Mouse (Mus musculus): ENCODE measurements around the gene Fam234a. TPM values are rescaled to one million over a fixed set of nuclear protein-coding genes. Genes with fewer than 3 reads are reported as not detected.

Gene Fam234a
- polyA plus RNA-seq, 1 experiment from 2014 or later = 20.2 TPM

DNA sequence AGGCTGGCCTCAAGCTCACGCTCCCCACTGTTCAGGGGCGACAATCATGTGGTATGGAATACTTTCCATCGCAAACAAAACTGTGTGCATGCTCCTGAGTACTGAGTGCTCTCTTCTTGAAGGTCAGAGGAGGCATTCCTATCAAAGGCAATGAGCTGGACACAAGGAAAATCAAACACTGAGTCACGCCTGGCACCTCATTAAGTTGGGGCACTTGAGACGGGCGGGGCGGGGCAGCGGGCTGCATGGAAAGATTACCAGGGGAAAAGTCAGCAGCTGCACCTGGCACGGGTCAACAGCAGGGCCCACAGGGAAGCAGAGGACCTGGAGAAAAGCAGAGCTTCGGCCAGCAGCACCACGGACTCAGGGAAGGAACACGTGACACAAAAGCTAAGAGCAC is 18.9 kb downstream of the Fam234a start:
- no peak overlapping the region for H3K27ac ChIP-seq (ENCODE audit: low read depth, low read length)
- no peak overlapping the region for H3K9ac ChIP-seq (ENCODE audit: low read depth, low read length)
- no peak overlapping the region for H3K4me3 ChIP-seq (ENCODE audit: low read depth, low read length)
- no peak for ATAC-seq (replicated peaks; ENCODE audit: low FRiP score)
- H3K4me1 ChIP-seq (replicated peaks; ENCODE audit: control insufficient read depth, insufficient read depth, low read length) = no peaks in the 10 kb centered on the region
- no peak for DNase-seq (ENCODE audit: low spot score)
- H3K4me2 ChIP-seq = no peak overlapping the region
- H3K36me3 ChIP-seq (ENCODE audit: control insufficient read depth, insufficient read depth, low read length) = no peaks in the 10 kb centered on the region
- H3K27me3 ChIP-seq (replicated peaks; ENCODE audit: control insufficient read depth, insufficient read depth, low read length) = no peaks in the 10 kb centered on the region; the same call in 1 of the 2 replicates
- no peaks in the 10 kb centered on the region for H3K9me3 ChIP-seq (ENCODE audit: control insufficient read depth, low read length)
- WGBS = 78% methylated on average over 12 of the region's 12 CpGs

DNA sequence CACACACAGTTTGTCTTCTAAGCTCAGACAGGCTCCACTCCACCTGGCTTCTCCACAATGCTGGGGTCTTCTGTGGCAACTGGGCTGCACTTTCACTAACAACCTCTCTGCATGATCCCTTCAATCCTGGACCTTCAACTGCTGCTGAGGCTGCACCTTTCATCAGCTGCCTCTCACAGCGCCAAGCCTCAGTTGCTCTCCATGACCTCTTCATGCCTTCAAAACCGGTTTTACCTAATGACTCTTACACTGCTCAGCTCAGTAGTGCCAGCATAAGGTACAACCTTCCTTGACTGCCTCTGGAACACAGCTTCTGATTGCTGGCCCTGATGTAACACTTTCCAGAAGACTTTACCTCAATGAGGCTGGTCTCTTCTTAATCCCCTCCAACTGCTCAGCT is 22.5 kb downstream of the Fam234a start:
- no peak overlapping the region for H3K27ac ChIP-seq (ENCODE audit: low read depth, low read length)
- no peaks in the 10 kb centered on the region for H3K9me3 ChIP-seq (ENCODE audit: control insufficient read depth, low read length)
- H3K27me3 ChIP-seq (replicated peaks; ENCODE audit: control insufficient read depth, insufficient read depth, low read length) = no peaks in the 10 kb centered on the region; the same call in 1 of the 2 replicates
- H3K4me1 ChIP-seq (replicated peaks; ENCODE audit: control insufficient read depth, insufficient read depth, low read length) = no peaks in the 10 kb centered on the region
- DNase-seq (ENCODE audit: low spot score) (no peak), ATAC-seq (replicated peaks; ENCODE audit: low FRiP score) (no peak)
- no peak overlapping the region for H3K9ac ChIP-seq (ENCODE audit: low read depth, low read length)
- H3K4me3 ChIP-seq (ENCODE audit: low read depth, low read length) = no peak overlapping the region
- WGBS = 64% methylated on average over 2 of the region's 2 CpGs
- no peak overlapping the region for H3K4me2 ChIP-seq
- no peaks in the 10 kb centered on the region for H3K36me3 ChIP-seq (ENCODE audit: control insufficient read depth, insufficient read depth, low read length)

- Histone ChIP-seq H3K27ac (ENCODE audit: low read depth, low read length) (no peak overlapping the region), H3K9me3 (ENCODE audit: control insufficient read depth, low read length) (no peaks in the 10 kb centered on the region), H3K4me3 (ENCODE audit: low read depth, low read length) (no peak overlapping the region), H3K27me3 (replicated peaks; ENCODE audit: control insufficient read depth, insufficient read depth, low read length) (no peaks in the 10 kb centered on the region), H3K9ac (ENCODE audit: low read depth, low read length) (no peak overlapping the region), H3K36me3 (ENCODE audit: control insufficient read depth, insufficient read depth, low read length) (no peaks in the 10 kb centered on the region), H3K4me2 (no peak overlapping the region), H3K4me1 (replicated peaks; ENCODE audit: control insufficient read depth, insufficient read depth, low read length) (no peaks in the 10 kb centered on the region)
- DNase-seq (ENCODE audit: low spot score) (no peak), ATAC-seq (replicated peaks; ENCODE audit: low FRiP score) (no peak)
- WGBS = 82% methylated on average over 11 of the region's 11 CpGs
Observed at GRCm38 (mm10) chr17:26212681-26213080, 31.4 kb downstream of the Fam234a start.

DNA sequence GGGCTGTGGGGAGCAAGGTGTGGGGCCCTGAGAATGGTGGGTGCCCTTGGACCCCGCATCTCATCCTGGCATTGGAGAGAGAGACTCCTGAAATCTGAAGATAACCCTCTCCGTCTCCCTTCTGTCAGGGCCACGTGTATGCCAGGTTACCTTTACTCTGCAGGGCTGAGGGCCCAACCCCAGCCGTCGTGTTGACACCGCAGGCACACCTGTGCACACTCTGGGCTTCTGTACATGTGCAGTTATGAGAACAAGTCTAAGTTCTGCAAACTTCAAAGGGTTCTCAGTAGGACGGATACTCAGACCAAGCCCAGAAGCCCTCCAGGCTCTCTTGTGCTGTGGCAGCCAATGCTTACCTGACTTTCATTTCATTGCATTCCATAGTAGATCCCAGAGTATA is 31.8 kb downstream of the Fam234a start:
- 80% methylated on average over 7 of the region's 7 CpGs for WGBS
- ATAC-seq (replicated peaks; ENCODE audit: low FRiP score) (no peak), DNase-seq (ENCODE audit: low spot score) (no peak)

GRCm38 (mm10) chr17:26207686-26208085 is 36.4 kb downstream of the Fam234a start, which contains the start of gene Arhgdig:
Gene Arhgdig, minus strand, starts transcription at chr17:26207786.
- Histone ChIP-seq H3K9me3 (ENCODE audit: control insufficient read depth, low read length) (no peaks in the 10 kb centered on the region), H3K4me3 (ENCODE audit: low read depth, low read length) (no peak within 1 kb of the TSS), H3K9ac (ENCODE audit: low read depth, low read length) (no peak within 1 kb of the TSS), H3K27me3 (replicated peaks; ENCODE audit: control insufficient read depth, insufficient read depth, low read length) (peaks cover 30% of the 10 kb centered on the region), H3K4me2 (no peak within 1 kb of the TSS), H3K27ac (ENCODE audit: low read depth, low read length) (no peak within 1 kb of the TSS), H3K4me1 (replicated peaks; ENCODE audit: control insufficient read depth, insufficient read depth, low read length) (peaks cover 8% of the 10 kb centered on the region), H3K36me3 (ENCODE audit: control insufficient read depth, insufficient read depth, low read length) (no peaks in the 10 kb centered on the region)
- DNase-seq (ENCODE audit: low spot score) (no peak), ATAC-seq (replicated peaks; ENCODE audit: low FRiP score) (no peak)
- 80% methylated on average over 12 of the region's 12 CpGs for WGBS

More for the DNA sequence above, 31.8 kb downstream of the Fam234a start:
- Histone ChIP-seq H3K27ac (ENCODE audit: low read depth, low read length) (no peak overlapping the region), H3K4me3 (ENCODE audit: low read depth, low read length) (no peak overlapping the region), H3K4me2 (no peak overlapping the region), H3K9me3 (ENCODE audit: control insufficient read depth, low read length) (no peaks in the 10 kb centered on the region), H3K4me1 (replicated peaks; ENCODE audit: control insufficient read depth, insufficient read depth, low read length) (no peaks in the 10 kb centered on the region), H3K9ac (ENCODE audit: low read depth, low read length) (no peak overlapping the region), H3K27me3 (replicated peaks; ENCODE audit: control insufficient read depth, insufficient read depth, low read length) (no peaks in the 10 kb centered on the region; the same call in 1 of the 2 replicates), H3K36me3 (ENCODE audit: control insufficient read depth, insufficient read depth, low read length) (no peaks in the 10 kb centered on the region)

GRCm38 (mm10) chr17:26206392-26206791 is 37.6 kb downstream of the Fam234a start:
- Histone ChIP-seq H3K27me3 (replicated peaks; ENCODE audit: control insufficient read depth, insufficient read depth, low read length) (peaks cover 43% of the 10 kb centered on the region), H3K4me1 (replicated peaks; ENCODE audit: control insufficient read depth, insufficient read depth, low read length) (peaks cover 21% of the 10 kb centered on the region), H3K27ac (ENCODE audit: low read depth, low read length) (no peak overlapping the region), H3K36me3 (ENCODE audit: control insufficient read depth, insufficient read depth, low read length) (no peaks in the 10 kb centered on the region), H3K4me3 (ENCODE audit: low read depth, low read length) (no peak overlapping the region), H3K4me2 (no peak overlapping the region), H3K9me3 (ENCODE audit: control insufficient read depth, low read length) (no peaks in the 10 kb centered on the region), H3K9ac (ENCODE audit: low read depth, low read length) (no peak overlapping the region)
- 43% methylated on average over 1 of the region's 1 CpGs for WGBS
- ATAC-seq (replicated peaks; ENCODE audit: low FRiP score) = no peak
- no peak for DNase-seq (ENCODE audit: low spot score)

- Histone ChIP-seq H3K9me3 (ENCODE audit: control insufficient read depth, low read length) (no peaks in the 10 kb centered on the region), H3K4me2 (no peak overlapping the region), H3K27ac (ENCODE audit: low read depth, low read length) (no peak overlapping the region), H3K27me3 (replicated peaks; ENCODE audit: control insufficient read depth, insufficient read depth, low read length) (peaks cover 59% of the 10 kb centered on the region), H3K9ac (ENCODE audit: low read depth, low read length) (no peak overlapping the region), H3K36me3 (ENCODE audit: control insufficient read depth, insufficient read depth, low read length) (no peaks in the 10 kb centered on the region), H3K4me1 (replicated peaks; ENCODE audit: control insufficient read depth, insufficient read depth, low read length) (peaks cover 36% of the 10 kb centered on the region), H3K4me3 (ENCODE audit: low read depth, low read length) (no peak overlapping the region)
- 36% methylated on average over 11 of the region's 11 CpGs for WGBS
- DNase-seq (ENCODE audit: low spot score) = no peak
- no peak for ATAC-seq (replicated peaks; ENCODE audit: low FRiP score)
Observed at GRCm38 (mm10) chr17:26204766-26205165, 39.3 kb downstream of the Fam234a start.

- peak overlapping the region; percentile 98 for H3K4me2 ChIP-seq
- ATAC-seq (replicated peaks; ENCODE audit: low FRiP score) (no peak), DNase-seq (ENCODE audit: low spot score) (peak; percentile 47)
- 1% methylated on average over 30 of the region's 30 CpGs for WGBS
- H3K4me3 ChIP-seq (ENCODE audit: low read depth, low read length) = peak overlapping the region; percentile 56
- no peak overlapping the region for H3K27ac ChIP-seq (ENCODE audit: low read depth, low read length)
- H3K9me3 ChIP-seq (ENCODE audit: control insufficient read depth, low read length) = no peaks in the 10 kb centered on the region
- no peaks in the 10 kb centered on the region for H3K36me3 ChIP-seq (ENCODE audit: control insufficient read depth, insufficient read depth, low read length)
- H3K9ac ChIP-seq (ENCODE audit: low read depth, low read length) = peak overlapping the region; percentile 53
- peaks cover 40% of the 10 kb centered on the region for H3K4me1 ChIP-seq (replicated peaks; ENCODE audit: control insufficient read depth, insufficient read depth, low read length)
- peaks cover 59% of the 10 kb centered on the region for H3K27me3 ChIP-seq (replicated peaks; ENCODE audit: control insufficient read depth, insufficient read depth, low read length)
Observed at GRCm38 (mm10) chr17:26203321-26203811, 40.7 kb downstream of the Fam234a start.

- ATAC-seq (replicated peaks; ENCODE audit: low FRiP score) (peak; percentile 35; the same call in 1 of the 2 replicates), DNase-seq (ENCODE audit: low spot score) (peak; percentile 58)
- 0 out of 2 replicates have a peak, but pooled peaks cover 4% of the 10 kb centered on the region for H3K36me3 ChIP-seq (ENCODE audit: control insufficient read depth, insufficient read depth, low read length)
- peaks cover 59% of the 10 kb centered on the region for H3K27me3 ChIP-seq (replicated peaks; ENCODE audit: control insufficient read depth, insufficient read depth, low read length)
- H3K9me3 ChIP-seq (ENCODE audit: control insufficient read depth, low read length) = no peaks in the 10 kb centered on the region
- 2% methylated on average over 21 of the region's 22 CpGs for WGBS
- peak within 1 kb of the TSS; percentile 53 for H3K9ac ChIP-seq (ENCODE audit: low read depth, low read length)
- peak within 1 kb of the TSS; percentile 98 for H3K4me2 ChIP-seq
- peak within 1 kb of the TSS; percentile 72 for H3K4me3 ChIP-seq (ENCODE audit: low read depth, low read length)
- no peak within 1 kb of the TSS for H3K27ac ChIP-seq (ENCODE audit: low read depth, low read length)
- peaks cover 44% of the 10 kb centered on the region for H3K4me1 ChIP-seq (replicated peaks; ENCODE audit: control insufficient read depth, insufficient read depth, low read length)
Observed at GRCm38 (mm10) chr17:26202737-26203136, 41.3 kb downstream of the Fam234a start, which contains the start of gene Rgs11. Gene Rgs11, plus strand, starts transcription at chr17:26202951.

All from liver, embryonic 11.5 days (tissue).